Mouse (Mus musculus) gonadal fat pad, adult 2 months (tissue): ENCODE measurements around the gene Iqcf3. TPM values are rescaled to one million over a fixed set of nuclear protein-coding genes. Genes with fewer than 3 reads are reported as not detected.

Experiments used
- DNase-seq: peaks from one replicate; pipeline ENCODE4 v3.0.0-alpha.2; 2012; ENCODE audit warnings: low read depth
- polyA plus RNA-seq: library from polyadenylated mRNA; depleted of rRNA; stranded (reverse); fragments of >200 nt; gene quantifications from 2 replicates; pipeline ENCODE4 v1.2.3, GENCODE M21; 2012

Iqcf3 gene
- polyA plus RNA-seq, 1 experiment, result 2.6 TPM

- no peak for DNase-seq
Measured at GRCm38 (mm10) chr9:106470991-106471750, 90.3 kb downstream of the Iqcf3 start.

GRCm38 (mm10) chr9:106469776-106470175 lies 91.7 kb downstream of the Iqcf3 start:
- no peak for DNase-seq

DNA sequence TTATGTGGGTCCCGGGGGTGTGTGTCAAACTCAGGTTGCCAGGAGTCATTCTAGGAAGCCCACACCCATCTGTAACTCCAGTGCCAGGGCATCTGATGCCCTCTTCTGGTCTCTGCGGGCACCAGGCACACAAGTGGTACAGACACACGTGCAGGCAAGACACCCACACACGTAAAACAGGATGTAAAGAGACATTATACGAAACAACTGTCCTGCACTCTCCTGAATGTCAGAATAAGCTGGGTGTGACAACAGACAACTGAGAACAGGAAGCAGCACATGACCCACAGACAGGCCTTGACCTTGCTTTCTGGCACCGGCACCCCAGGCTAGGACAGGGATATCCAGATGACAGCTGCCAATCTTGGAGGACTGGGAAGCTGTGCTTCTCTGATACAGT lies 92.1 kb downstream of the Iqcf3 start:
- no peak for DNase-seq

GRCm38 (mm10) chr9:106467746-106468145 lies 93.7 kb downstream of the Iqcf3 start:
- no peak for DNase-seq

DNA sequence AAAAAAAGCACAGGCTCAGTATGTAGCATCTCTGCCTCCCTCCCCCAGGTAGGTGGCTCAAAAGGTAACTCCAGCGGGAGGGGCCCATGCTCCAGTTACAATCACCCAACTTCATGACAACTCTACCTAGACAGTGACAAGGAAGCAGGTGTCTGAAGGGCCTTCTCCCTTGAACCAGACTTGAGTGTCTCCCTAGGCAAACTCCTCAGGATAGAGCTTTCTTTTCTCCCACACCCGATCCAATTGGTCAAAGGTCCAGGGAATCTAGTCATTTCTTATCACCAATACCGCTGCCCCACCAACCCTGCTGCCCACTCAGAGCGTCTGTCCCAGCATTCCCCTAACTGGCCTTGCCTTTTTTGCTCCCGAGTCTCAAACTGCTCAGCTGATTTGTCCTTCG lies 94.7 kb downstream of the Iqcf3 start:
- no peak for DNase-seq

GRCm38 (mm10) chr9:106465571-106466200 lies 95.7 kb downstream of the Iqcf3 start, which contains the start of gene Gpr62:
Gene Gpr62, minus strand, starts transcription at chr9:106465938.
- DNase-seq, result no peak

DNA sequence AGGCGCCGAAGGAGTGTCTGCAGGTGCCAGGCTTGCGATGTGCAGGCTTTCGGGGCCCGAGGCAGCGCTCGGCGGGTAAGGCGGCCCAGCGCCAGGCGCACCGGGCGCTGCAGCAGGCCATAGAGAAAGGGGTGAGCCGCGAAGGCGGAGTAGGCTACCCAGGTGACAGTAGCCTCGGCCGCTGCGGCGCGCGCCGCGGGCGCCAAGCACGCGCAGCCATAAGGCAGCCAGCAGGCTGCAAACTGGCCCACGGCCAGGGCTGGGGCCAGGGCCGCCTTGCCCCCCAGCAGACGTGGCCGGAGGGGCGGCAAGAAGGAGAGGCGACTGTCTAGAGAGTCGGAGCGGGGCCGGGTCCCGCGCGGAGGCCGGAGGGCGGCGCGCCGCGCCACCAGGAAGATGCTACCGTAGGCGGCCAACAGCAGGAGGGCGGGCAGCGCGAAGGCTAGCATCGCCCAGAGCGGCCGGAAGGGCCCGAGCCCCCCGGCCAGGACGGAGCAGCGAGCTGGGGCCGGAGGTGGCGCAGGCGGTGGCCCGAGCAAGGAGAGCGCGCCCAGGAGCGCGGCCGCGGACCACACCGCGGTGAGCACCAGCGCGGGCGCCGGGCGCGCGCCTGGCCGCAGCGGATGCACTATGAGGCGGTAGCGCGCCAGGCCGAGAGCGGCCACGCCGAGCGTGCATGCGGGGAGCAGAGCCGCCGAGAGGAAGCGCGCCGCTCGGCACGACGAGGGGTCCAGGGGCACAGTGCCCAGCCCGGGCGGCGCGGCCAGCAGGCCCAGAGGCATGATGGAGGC lies 96.5 kb downstream of the Iqcf3 start:
- DNase-seq, result no peak

GRCm38 (mm10) chr9:106463122-106464063 lies 98.0 kb downstream of the Iqcf3 start:
- no peak for DNase-seq

- DNase-seq, result no peak
Measured at GRCm38 (mm10) chr9:106462430-106462800, 99.0 kb downstream of the Iqcf3 start.

DNA sequence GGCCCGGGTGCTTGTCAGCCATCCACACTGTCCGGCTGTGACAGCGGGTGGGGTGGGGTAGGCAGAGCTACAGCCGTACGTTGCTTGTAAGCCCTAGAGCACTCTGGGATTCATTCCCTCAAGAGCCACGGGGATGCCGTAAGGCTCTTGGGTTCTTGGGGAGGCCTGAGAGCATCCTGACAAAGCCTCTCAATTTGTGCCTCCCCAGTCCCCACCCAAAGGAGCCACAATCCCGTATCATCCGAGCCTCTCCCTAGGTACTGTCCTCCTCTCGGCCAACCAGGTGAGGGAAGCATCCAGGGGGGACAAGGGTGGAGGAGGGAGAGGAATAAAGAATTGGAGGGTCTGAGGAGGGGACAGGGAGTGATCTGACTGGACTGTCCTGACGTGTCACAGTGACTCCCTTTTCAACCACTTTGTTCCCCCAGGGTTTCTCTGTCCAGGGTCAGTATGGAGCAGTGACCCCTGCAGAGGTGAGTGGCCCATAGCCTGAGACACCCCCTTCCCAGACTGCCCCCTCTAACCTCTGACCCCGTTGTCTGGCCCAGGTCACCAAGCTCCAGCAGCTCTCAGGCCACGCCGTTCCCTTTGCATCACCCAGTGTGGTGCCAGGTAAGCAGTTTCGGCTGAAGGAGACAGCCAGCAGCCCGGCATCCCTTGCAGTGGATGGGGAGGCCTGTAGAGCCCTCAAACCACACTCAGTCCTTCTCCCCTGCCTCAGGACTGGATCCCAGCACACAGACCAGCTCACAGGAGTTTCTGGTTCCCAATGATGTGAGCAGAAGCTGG lies 99.6 kb downstream of the Iqcf3 start:
- DNase-seq, result no peak

GRCm38 (mm10) chr9:106461026-106461415 lies 100.4 kb downstream of the Iqcf3 start:
- no peak for DNase-seq

- no peak for DNase-seq
Measured at GRCm38 (mm10) chr9:106460401-106461025, 100.9 kb downstream of the Iqcf3 start.

DNA sequence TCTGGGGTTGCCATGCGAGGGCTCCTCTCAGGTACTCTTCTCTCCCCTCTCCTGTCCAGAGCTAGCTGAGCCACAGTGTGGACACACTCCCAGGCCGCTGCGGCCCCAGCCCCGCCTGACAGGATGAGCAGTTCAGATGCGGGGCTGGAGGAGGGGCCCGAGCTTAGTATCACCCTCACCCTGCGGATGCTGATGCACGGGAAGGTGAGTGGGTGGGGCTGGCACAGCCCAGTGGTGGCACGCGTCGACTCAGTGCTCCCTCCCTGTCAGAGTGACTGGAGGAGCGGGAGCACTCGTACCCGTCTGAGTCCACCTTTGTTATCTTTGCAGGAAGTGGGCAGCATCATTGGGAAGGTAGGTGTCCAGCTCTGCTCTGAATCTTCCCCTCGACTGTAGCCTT lies 101.5 kb downstream of the Iqcf3 start:
- no peak for DNase-seq

DNA sequence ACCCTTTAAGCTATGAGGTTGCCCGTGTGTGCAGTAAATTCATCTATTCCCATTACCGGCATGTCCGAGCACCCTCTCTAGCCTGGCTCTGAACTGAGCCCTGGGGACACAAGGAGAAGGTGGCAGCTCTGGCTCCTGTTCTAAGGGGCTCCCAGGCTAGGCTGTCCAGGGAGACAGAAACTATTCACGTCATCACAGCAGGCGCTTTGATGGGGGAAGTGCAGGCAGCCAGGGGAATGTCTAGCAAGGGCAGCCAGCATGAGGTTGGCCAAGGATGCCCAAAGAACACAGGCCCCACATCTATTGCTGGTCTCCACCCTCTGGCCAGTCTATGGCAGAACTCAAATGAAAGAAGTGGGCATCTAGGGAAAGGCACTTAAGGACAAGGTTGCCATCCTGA lies 103.5 kb downstream of the Iqcf3 start:
- DNase-seq, result no peak

- DNase-seq, result no peak
Measured at GRCm38 (mm10) chr9:106457163-106457559, 104.3 kb downstream of the Iqcf3 start.

DNA sequence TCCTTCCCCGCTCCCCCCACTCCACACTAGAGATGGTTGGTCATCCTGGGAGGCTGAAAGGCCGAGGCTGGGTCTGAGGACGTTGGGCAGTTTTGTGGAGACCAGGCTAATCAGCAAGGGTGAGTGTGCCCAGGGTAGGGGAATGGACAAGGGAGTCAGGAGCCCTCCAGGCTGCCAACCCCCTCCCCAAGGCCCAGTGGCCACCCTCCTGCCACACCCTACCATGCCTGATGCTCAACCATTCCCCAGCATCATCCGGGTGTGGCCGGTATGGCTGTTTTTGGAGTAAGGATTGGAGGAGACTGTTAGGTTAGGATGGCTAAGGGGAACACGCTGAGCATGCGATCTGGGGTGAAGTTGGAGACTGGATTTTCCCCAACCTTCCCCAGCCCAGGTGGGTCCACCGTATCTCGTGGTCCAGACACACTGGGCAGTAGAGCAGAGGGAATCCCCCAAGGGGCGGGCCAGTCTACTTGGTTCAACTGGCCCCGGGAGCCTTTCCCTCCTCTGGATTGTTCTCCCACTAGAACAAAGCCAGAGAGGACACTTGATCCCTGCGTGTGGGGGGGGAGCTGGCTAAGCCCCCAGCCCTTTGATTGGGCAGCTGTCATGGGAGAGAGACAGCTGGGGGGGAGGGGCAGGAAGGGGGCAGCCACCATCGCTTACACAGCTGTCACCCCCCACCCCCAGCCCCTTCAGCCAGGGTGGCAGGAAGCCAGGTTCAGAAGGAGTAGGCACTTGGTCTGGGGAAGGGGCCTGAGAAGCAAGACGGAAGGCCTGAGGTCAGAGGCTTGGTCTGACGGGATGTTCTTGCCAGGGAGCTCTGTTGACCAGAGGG lies 104.9 kb downstream of the Iqcf3 start:
- no peak for DNase-seq

GRCm38 (mm10) chr9:106454888-106455681 lies 106.3 kb downstream of the Iqcf3 start:
- no peak for DNase-seq

- DNase-seq, result no peak
Measured at GRCm38 (mm10) chr9:106454071-106454761, 107.2 kb downstream of the Iqcf3 start.
